Mouse (Mus musculus): ENCODE results near the gene Nckap5. TPM values are rescaled to one million over a fixed set of nuclear protein-coding genes. Genes with fewer than 3 reads are reported as not detected.

Nckap5 gene
- total and polyA plus RNA-seq, 3 experiments = not detected

DNA sequence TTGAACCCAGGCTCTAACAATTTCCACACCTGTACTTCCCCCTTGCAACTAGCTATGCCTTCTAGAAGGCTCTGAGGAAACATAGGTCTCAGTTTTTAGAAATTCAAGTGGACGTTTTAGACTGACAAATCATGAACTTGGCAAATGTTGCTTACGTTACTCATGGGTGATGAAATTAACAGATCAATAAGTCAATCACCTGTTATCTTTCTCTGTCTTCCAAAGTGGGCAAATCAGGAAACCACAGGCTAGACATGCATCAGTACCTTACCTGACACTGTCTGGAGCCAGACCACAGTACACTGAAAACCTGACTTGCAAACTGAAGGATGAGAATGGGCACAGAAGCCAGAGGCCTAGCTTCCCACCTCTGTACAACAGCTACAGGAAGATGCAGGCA lies 529.5 kb downstream of the Nckap5 start:
- H3K4me1 ChIP-seq (ENCODE audit: control insufficient read depth in 1 of 2, insufficient read depth in 2 of 2) = no peaks in the 10 kb centered on the region
- no peak overlapping the region for H3K9ac ChIP-seq (ENCODE audit: insufficient read depth, low read depth)
- in situ Hi-C loops (cut with MboI; ENCODE audit: low pct_ligation_motif_present, low pct_unique_long_range_greater_than_20kb, low sequenced_read_pairs) = no loop called here
- H3K27ac ChIP-seq (ENCODE audit: insufficient read depth, low read depth) = no peak overlapping the region
- H3K79me2 ChIP-seq (replicated peaks; ENCODE audit: control insufficient read depth, extremely low read depth, insufficient read depth, poor library complexity, severe bottlenecking) = no peaks in the 10 kb centered on the region
- TF ChIP-seq POLR2A (IDR thresholded peaks at IDR 0.05; ENCODE audit: low read depth, low read length) (no peak), MYC (IDR thresholded peaks at IDR 0.05; ENCODE audit: low read depth, low read length) (no peak), ZMIZ1 (IDR thresholded peaks at IDR 0.05; ENCODE audit: low read depth, low read length) (no peak), CHD2 (IDR thresholded peaks at IDR 0.05; ENCODE audit: low read length) (no peak), E2F4 (IDR thresholded peaks at IDR 0.05; ENCODE audit: insufficient replicate concordance, low read depth, low read length) (no peak), RCOR1 (conservative IDR thresholded peaks at IDR 0.05; ENCODE audit: low read depth, low read length) (no peak), CTCF (conservative IDR thresholded peaks at IDR 0.05 in 1 of 2, IDR thresholded peaks at IDR 0.05 in 1 of 2; ENCODE audit: low read depth in 2 of 2, low read length in 2 of 2) (no peak), KAT2A (IDR thresholded peaks at IDR 0.05; ENCODE audit: insufficient replicate concordance, low read length) (no peak), PAX5 (IDR thresholded peaks at IDR 0.05; ENCODE audit: low read length) (no peak), JUN (IDR thresholded peaks at IDR 0.05; ENCODE audit: insufficient read depth, low read depth, low read length) (no peak), NRF1 (IDR thresholded peaks at IDR 0.05; ENCODE audit: low read depth, low read length) (no peak), CHD1 (IDR thresholded peaks at IDR 0.05; ENCODE audit: low read depth, low read length) (no peak), RAD21 (IDR thresholded peaks at IDR 0.05; ENCODE audit: low read depth, low read length) (no peak), UBTF (IDR thresholded peaks at IDR 0.05; ENCODE audit: low read depth, low read length) (no peak), IRF4 (IDR thresholded peaks at IDR 0.05; ENCODE audit: low read depth, low read length) (no peak), SMC3 (IDR thresholded peaks at IDR 0.05; ENCODE audit: low read depth, low read length) (no peak), ELF1 (IDR thresholded peaks at IDR 0.05; ENCODE audit: low read depth, low read length) (no peak), ZC3H11A (IDR thresholded peaks at IDR 0.05; ENCODE audit: low read depth, low read length) (no peak), TCF12 (IDR thresholded peaks at IDR 0.05; ENCODE audit: low read depth, low read length) (no peak), GABPA (IDR thresholded peaks at IDR 0.05; ENCODE audit: insufficient replicate concordance, low read depth, low read length) (no peak)
- DNase-seq (ENCODE audit: extremely low read depth) = no peak
- no peak overlapping the region for H3K4me2 ChIP-seq (ENCODE audit: insufficient read depth, low read depth, poor library complexity, severe bottlenecking)
- no peaks in the 10 kb centered on the region for H3K27me3 ChIP-seq (replicated peaks)
- H3K36me3 ChIP-seq (replicated peaks in 1 of 2; ENCODE audit: control insufficient read depth in 1 of 2, insufficient read depth in 1 of 2, low read length in 1 of 2) = no peaks in the 10 kb centered on the region
- no peak overlapping the region for H3K4me3 ChIP-seq (replicated peaks in 1 of 3; ENCODE audit: low read depth in 2 of 3, low read length in 2 of 3, poor library complexity in 1 of 3)
- dilution Hi-C loops (cut with MboI; ENCODE audit: extremely low pct_ligation_motif_present, extremely low pct_unique_long_range_greater_than_20kb, low sequenced_read_pairs) = no loop called here
- H3K9me3 ChIP-seq (replicated peaks; ENCODE audit: low read length) = peaks cover 49% of the 10 kb centered on the region

DNA sequence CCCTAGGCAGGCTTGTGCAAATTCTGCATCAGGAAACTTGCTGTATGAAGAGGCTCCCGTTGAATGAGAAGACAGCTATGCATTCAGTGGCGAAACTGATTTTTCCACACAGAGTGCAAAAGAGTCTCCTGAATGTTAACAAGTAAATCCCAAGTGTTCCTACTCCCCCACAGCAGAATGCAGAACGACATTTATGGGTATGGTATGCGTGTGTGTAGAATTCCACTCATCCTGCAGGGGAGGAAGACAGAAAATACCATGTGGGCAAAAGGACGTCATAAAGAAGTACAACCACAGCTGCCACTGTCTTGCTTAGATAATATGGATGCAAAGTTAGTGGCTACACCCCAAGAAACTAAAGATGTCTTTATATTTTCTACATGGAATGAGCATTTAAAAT lies 565.7 kb downstream of the Nckap5 start:
- no peaks in the 10 kb centered on the region for H3K36me3 ChIP-seq (replicated peaks in 1 of 2; ENCODE audit: control insufficient read depth in 1 of 2, insufficient read depth in 1 of 2, low read length in 1 of 2)
- H3K79me2 ChIP-seq (replicated peaks; ENCODE audit: control insufficient read depth, extremely low read depth, insufficient read depth, poor library complexity, severe bottlenecking) = no peaks in the 10 kb centered on the region
- no peak for DNase-seq (ENCODE audit: extremely low read depth)
- H3K4me3 ChIP-seq (replicated peaks in 1 of 3; ENCODE audit: low read depth in 2 of 3, low read length in 2 of 3, poor library complexity in 1 of 3) = no peak overlapping the region
- H3K9me3 ChIP-seq (replicated peaks; ENCODE audit: low read length) = peaks cover 59% of the 10 kb centered on the region
- in situ Hi-C loops (cut with MboI; ENCODE audit: low pct_ligation_motif_present, low pct_unique_long_range_greater_than_20kb, low sequenced_read_pairs) = no loop called here
- no peak overlapping the region for H3K9ac ChIP-seq (ENCODE audit: insufficient read depth, low read depth)
- H3K27me3 ChIP-seq (replicated peaks) = no peaks in the 10 kb centered on the region
- dilution Hi-C loops (cut with MboI; ENCODE audit: extremely low pct_ligation_motif_present, extremely low pct_unique_long_range_greater_than_20kb, low sequenced_read_pairs) = no loop called here
- no peak overlapping the region for H3K4me2 ChIP-seq (ENCODE audit: insufficient read depth, low read depth, poor library complexity, severe bottlenecking)
- H3K4me1 ChIP-seq (ENCODE audit: control insufficient read depth in 1 of 2, insufficient read depth in 2 of 2) = no peaks in the 10 kb centered on the region
- TF ChIP-seq MYC (IDR thresholded peaks at IDR 0.05; ENCODE audit: low read depth, low read length) (no peak), IRF4 (IDR thresholded peaks at IDR 0.05; ENCODE audit: low read depth, low read length) (no peak), RCOR1 (conservative IDR thresholded peaks at IDR 0.05; ENCODE audit: low read depth, low read length) (no peak), JUND (conservative IDR thresholded peaks at IDR 0.05; ENCODE audit: low read depth, low read length) (no peak), USF1 (IDR thresholded peaks at IDR 0.05; ENCODE audit: low read depth, low read length) (no peak), MEF2A (IDR thresholded peaks at IDR 0.05; ENCODE audit: borderline replicate concordance, low read depth, low read length) (no peak), UBTF (IDR thresholded peaks at IDR 0.05; ENCODE audit: low read depth, low read length) (no peak), RAD21 (IDR thresholded peaks at IDR 0.05; ENCODE audit: low read depth, low read length) (no peak), ZKSCAN1 (IDR thresholded peaks at IDR 0.05; ENCODE audit: borderline replicate concordance, low read depth, low read length) (no peak), MAZ (IDR thresholded peaks at IDR 0.05; ENCODE audit: low read depth, low read length) (no peak), POLR2AphosphoS2 (IDR thresholded peaks at IDR 0.05; ENCODE audit: low read depth, low read length) (no peak), PAX5 (IDR thresholded peaks at IDR 0.05; ENCODE audit: low read length) (no peak), CTCF (conservative IDR thresholded peaks at IDR 0.05 in 1 of 2, IDR thresholded peaks at IDR 0.05 in 1 of 2; ENCODE audit: low read depth in 2 of 2, low read length in 2 of 2) (no peak), JUN (IDR thresholded peaks at IDR 0.05; ENCODE audit: insufficient read depth, low read depth, low read length) (no peak)
- H3K27ac ChIP-seq (ENCODE audit: insufficient read depth, low read depth) = no peak overlapping the region
